Mouse (Mus musculus): ENCODE data around the gene Nebl. TPM values are rescaled to one million over a fixed set of nuclear protein-coding genes. Genes with fewer than 3 reads are reported as not detected.

Nebl gene
- total RNA-seq, 1 experiment from 2014 or later, result 0.45 TPM

- no peak for ATAC-seq (replicated peaks in 1 of 2; ENCODE audit: insufficient read depth in 1 of 2, low FRiP score in 2 of 2, low TSS enrichment in 1 of 2, low read depth in 1 of 2, poor library complexity in 2 of 2, severe bottlenecking in 2 of 2)
Observed at GRCm38 (mm10) chr2:17558889-17559742, 172.1 kb downstream of the Nebl start.

- no peak for ATAC-seq (replicated peaks in 1 of 2; ENCODE audit: insufficient read depth in 1 of 2, low FRiP score in 2 of 2, low TSS enrichment in 1 of 2, low read depth in 1 of 2, poor library complexity in 2 of 2, severe bottlenecking in 2 of 2)
Observed at GRCm38 (mm10) chr2:17549895-17550558, 181.2 kb downstream of the Nebl start.

GRCm38 (mm10) chr2:17546354-17546948, 184.8 kb downstream of the Nebl start:
- no peak for ATAC-seq (replicated peaks in 1 of 2; ENCODE audit: insufficient read depth in 1 of 2, low FRiP score in 2 of 2, low TSS enrichment in 1 of 2, low read depth in 1 of 2, poor library complexity in 2 of 2, severe bottlenecking in 2 of 2)

- ATAC-seq (replicated peaks in 1 of 2; ENCODE audit: insufficient read depth in 1 of 2, low FRiP score in 2 of 2, low TSS enrichment in 1 of 2, low read depth in 1 of 2, poor library complexity in 2 of 2, severe bottlenecking in 2 of 2), result no peak
Observed at GRCm38 (mm10) chr2:17539737-17540136, 191.5 kb downstream of the Nebl start.

- no peak for ATAC-seq (replicated peaks in 1 of 2; ENCODE audit: insufficient read depth in 1 of 2, low FRiP score in 2 of 2, low TSS enrichment in 1 of 2, low read depth in 1 of 2, poor library complexity in 2 of 2, severe bottlenecking in 2 of 2)
Observed at GRCm38 (mm10) chr2:17538493-17538892, 192.8 kb downstream of the Nebl start.

GRCm38 (mm10) chr2:17531355-17532105, 199.7 kb downstream of the Nebl start:
- ATAC-seq (replicated peaks in 1 of 2; ENCODE audit: insufficient read depth in 1 of 2, low FRiP score in 2 of 2, low TSS enrichment in 1 of 2, low read depth in 1 of 2, poor library complexity in 2 of 2, severe bottlenecking in 2 of 2), result no peak

- no peak for ATAC-seq (replicated peaks in 1 of 2; ENCODE audit: insufficient read depth in 1 of 2, low FRiP score in 2 of 2, low TSS enrichment in 1 of 2, low read depth in 1 of 2, poor library complexity in 2 of 2, severe bottlenecking in 2 of 2)
Observed at GRCm38 (mm10) chr2:17525739-17526526, 205.3 kb downstream of the Nebl start.

GRCm38 (mm10) chr2:17525211-17525610, 206.1 kb downstream of the Nebl start:
- no peak for ATAC-seq (replicated peaks in 1 of 2; ENCODE audit: insufficient read depth in 1 of 2, low FRiP score in 2 of 2, low TSS enrichment in 1 of 2, low read depth in 1 of 2, poor library complexity in 2 of 2, severe bottlenecking in 2 of 2)

- no peak for ATAC-seq (replicated peaks in 1 of 2; ENCODE audit: insufficient read depth in 1 of 2, low FRiP score in 2 of 2, low TSS enrichment in 1 of 2, low read depth in 1 of 2, poor library complexity in 2 of 2, severe bottlenecking in 2 of 2)
Observed at GRCm38 (mm10) chr2:17524205-17524978, 206.9 kb downstream of the Nebl start.

GRCm38 (mm10) chr2:17523791-17524190, 207.5 kb downstream of the Nebl start:
- ATAC-seq (replicated peaks in 1 of 2; ENCODE audit: insufficient read depth in 1 of 2, low FRiP score in 2 of 2, low TSS enrichment in 1 of 2, low read depth in 1 of 2, poor library complexity in 2 of 2, severe bottlenecking in 2 of 2), result no peak

GRCm38 (mm10) chr2:17515686-17516085, 215.6 kb downstream of the Nebl start:
- ATAC-seq (replicated peaks in 1 of 2; ENCODE audit: insufficient read depth in 1 of 2, low FRiP score in 2 of 2, low TSS enrichment in 1 of 2, low read depth in 1 of 2, poor library complexity in 2 of 2, severe bottlenecking in 2 of 2), result no peak

GRCm38 (mm10) chr2:17514765-17515164, 216.5 kb downstream of the Nebl start:
- ATAC-seq (replicated peaks in 1 of 2; ENCODE audit: insufficient read depth in 1 of 2, low FRiP score in 2 of 2, low TSS enrichment in 1 of 2, low read depth in 1 of 2, poor library complexity in 2 of 2, severe bottlenecking in 2 of 2), result no peak

- ATAC-seq (replicated peaks in 1 of 2; ENCODE audit: insufficient read depth in 1 of 2, low FRiP score in 2 of 2, low TSS enrichment in 1 of 2, low read depth in 1 of 2, poor library complexity in 2 of 2, severe bottlenecking in 2 of 2), result no peak
Observed at GRCm38 (mm10) chr2:17509942-17510341, 221.3 kb downstream of the Nebl start.

GRCm38 (mm10) chr2:17507362-17507761, 223.9 kb downstream of the Nebl start:
- ATAC-seq (replicated peaks in 1 of 2; ENCODE audit: insufficient read depth in 1 of 2, low FRiP score in 2 of 2, low TSS enrichment in 1 of 2, low read depth in 1 of 2, poor library complexity in 2 of 2, severe bottlenecking in 2 of 2), result no peak

- ATAC-seq (replicated peaks in 1 of 2; ENCODE audit: insufficient read depth in 1 of 2, low FRiP score in 2 of 2, low TSS enrichment in 1 of 2, low read depth in 1 of 2, poor library complexity in 2 of 2, severe bottlenecking in 2 of 2), result no peak
Observed at GRCm38 (mm10) chr2:17504115-17504774, 227.0 kb downstream of the Nebl start.

- no peak for ATAC-seq (replicated peaks in 1 of 2; ENCODE audit: insufficient read depth in 1 of 2, low FRiP score in 2 of 2, low TSS enrichment in 1 of 2, low read depth in 1 of 2, poor library complexity in 2 of 2, severe bottlenecking in 2 of 2)
Observed at GRCm38 (mm10) chr2:17501075-17501474, 230.2 kb downstream of the Nebl start.
